Mouse (Mus musculus): ENCODE measurements around the gene Asic2. TPM values are rescaled to one million over a fixed set of nuclear protein-coding genes. Genes with fewer than 3 reads are reported as not detected.
A peak's percentile ranks its signal among the peaks of the same experiment; 100 is the strongest.

Asic2 gene
- polyA plus RNA-seq, 1 experiment from 2014 or later, result 0.28 TPM

GRCm38 (mm10) chr11:81522927-81523326 is 445.3 kb downstream of the Asic2 start:
- Histone ChIP-seq H3K27ac (ENCODE audit: low read depth) (no peak overlapping the region), H3K9me3 (ENCODE audit: low read depth, low read length) (no peaks in the 10 kb centered on the region), H3K4me2 (no peak overlapping the region), H3K4me3 (ENCODE audit: low read depth, low read length) (no peak overlapping the region), H3K4me1 (ENCODE audit: insufficient read depth) (no peaks in the 10 kb centered on the region), H3K36me3 (ENCODE audit: insufficient read depth) (no peaks in the 10 kb centered on the region), H3K9ac (no peak overlapping the region), H3K27me3 (ENCODE audit: insufficient read depth, low read length) (no peaks in the 10 kb centered on the region)
- WGBS, result 85% methylated on average over 1 of the region's 1 CpGs
- no peak for TF ChIP-seq CTCF (IDR thresholded peaks at IDR 0.05; ENCODE audit: low read depth)
- peak; percentile 6 for DNase-seq
- ATAC-seq (ENCODE audit: insufficient read depth), result no peak

GRCm38 (mm10) chr11:81521881-81522280 is 446.4 kb downstream of the Asic2 start:
- Histone ChIP-seq H3K4me3 (ENCODE audit: low read depth, low read length) (no peak overlapping the region), H3K9ac (no peak overlapping the region), H3K36me3 (ENCODE audit: insufficient read depth) (no peaks in the 10 kb centered on the region), H3K27me3 (ENCODE audit: insufficient read depth, low read length) (no peaks in the 10 kb centered on the region), H3K4me1 (ENCODE audit: insufficient read depth) (no peaks in the 10 kb centered on the region), H3K4me2 (no peak overlapping the region), H3K27ac (ENCODE audit: low read depth) (no peak overlapping the region), H3K9me3 (ENCODE audit: low read depth, low read length) (no peaks in the 10 kb centered on the region)
- ATAC-seq (ENCODE audit: insufficient read depth) (no peak), DNase-seq (no peak)
- no peak for TF ChIP-seq CTCF (IDR thresholded peaks at IDR 0.05; ENCODE audit: low read depth)
- WGBS, result 70% methylated on average over 4 of the region's 4 CpGs

- no peaks in the 10 kb centered on the region for H3K4me1 ChIP-seq (ENCODE audit: insufficient read depth)
- 24% methylated on average over 14 of the region's 14 CpGs for WGBS
- DNase-seq (peak; percentile 2), ATAC-seq (ENCODE audit: insufficient read depth) (no peak)
- H3K4me2 ChIP-seq, result no peak overlapping the region
- no peaks in the 10 kb centered on the region for H3K27me3 ChIP-seq (ENCODE audit: insufficient read depth, low read length)
- H3K27ac ChIP-seq (ENCODE audit: low read depth), result no peak overlapping the region
- H3K9me3 ChIP-seq (ENCODE audit: low read depth, low read length), result no peaks in the 10 kb centered on the region
- H3K36me3 ChIP-seq (ENCODE audit: insufficient read depth), result no peaks in the 10 kb centered on the region
- TF ChIP-seq CTCF (IDR thresholded peaks at IDR 0.05; ENCODE audit: low read depth), result no peak
- H3K4me3 ChIP-seq (ENCODE audit: low read depth, low read length), result no peak overlapping the region
- no peak overlapping the region for H3K9ac ChIP-seq
Observed at GRCm38 (mm10) chr11:81518001-81518955, 450.0 kb downstream of the Asic2 start.

- Histone ChIP-seq H3K9me3 (ENCODE audit: low read depth, low read length) (no peaks in the 10 kb centered on the region), H3K4me2 (no peak overlapping the region), H3K4me3 (ENCODE audit: low read depth, low read length) (no peak overlapping the region), H3K36me3 (ENCODE audit: insufficient read depth) (no peaks in the 10 kb centered on the region), H3K27me3 (ENCODE audit: insufficient read depth, low read length) (no peaks in the 10 kb centered on the region), H3K9ac (no peak overlapping the region), H3K4me1 (ENCODE audit: insufficient read depth) (no peaks in the 10 kb centered on the region), H3K27ac (ENCODE audit: low read depth) (no peak overlapping the region)
- no peak for TF ChIP-seq CTCF (IDR thresholded peaks at IDR 0.05; ENCODE audit: low read depth)
- DNase-seq (no peak), ATAC-seq (ENCODE audit: insufficient read depth) (no peak)
- 70% methylated on average over 3 of the region's 3 CpGs for WGBS
Observed at GRCm38 (mm10) chr11:81515754-81516153, 452.5 kb downstream of the Asic2 start.

GRCm38 (mm10) chr11:81512434-81512833 is 455.8 kb downstream of the Asic2 start:
- H3K4me3 ChIP-seq (ENCODE audit: low read depth, low read length), result no peak overlapping the region
- TF ChIP-seq CTCF (IDR thresholded peaks at IDR 0.05; ENCODE audit: low read depth), result no peak
- H3K27me3 ChIP-seq (ENCODE audit: insufficient read depth, low read length), result no peaks in the 10 kb centered on the region
- no peak overlapping the region for H3K9ac ChIP-seq
- H3K9me3 ChIP-seq (ENCODE audit: low read depth, low read length), result no peaks in the 10 kb centered on the region
- H3K27ac ChIP-seq (ENCODE audit: low read depth), result no peak overlapping the region
- H3K36me3 ChIP-seq (ENCODE audit: insufficient read depth), result no peaks in the 10 kb centered on the region
- H3K4me2 ChIP-seq, result no peak overlapping the region
- 80% methylated on average over 10 of the region's 10 CpGs for whole genome bisulfite sequencing
- ATAC-seq (ENCODE audit: insufficient read depth) (no peak), DNase-seq (no peak)
- H3K4me1 ChIP-seq (ENCODE audit: insufficient read depth), result no peaks in the 10 kb centered on the region

GRCm38 (mm10) chr11:81511401-81511800 is 456.9 kb downstream of the Asic2 start:
- no peak for ATAC-seq (ENCODE audit: insufficient read depth)
- WGBS, result 55% methylated on average over 4 of the region's 4 CpGs
- no peaks in the 10 kb centered on the region for H3K9me3 ChIP-seq (ENCODE audit: low read depth, low read length)
- no peak overlapping the region for H3K9ac ChIP-seq
- no peak overlapping the region for H3K4me2 ChIP-seq
- no peak for DNase-seq
- no peak overlapping the region for H3K27ac ChIP-seq (ENCODE audit: low read depth)
- H3K36me3 ChIP-seq (ENCODE audit: insufficient read depth), result no peaks in the 10 kb centered on the region
- no peak overlapping the region for H3K4me3 ChIP-seq (ENCODE audit: low read depth, low read length)
- H3K4me1 ChIP-seq (ENCODE audit: insufficient read depth), result no peaks in the 10 kb centered on the region
- TF ChIP-seq CTCF (IDR thresholded peaks at IDR 0.05; ENCODE audit: low read depth), result no peak
- no peaks in the 10 kb centered on the region for H3K27me3 ChIP-seq (ENCODE audit: insufficient read depth, low read length)

GRCm38 (mm10) chr11:81508385-81509233 is 459.6 kb downstream of the Asic2 start:
- Histone ChIP-seq H3K27me3 (ENCODE audit: insufficient read depth, low read length) (no peaks in the 10 kb centered on the region), H3K9me3 (ENCODE audit: low read depth, low read length) (no peaks in the 10 kb centered on the region), H3K4me3 (ENCODE audit: low read depth, low read length) (no peak overlapping the region), H3K4me1 (ENCODE audit: insufficient read depth) (no peaks in the 10 kb centered on the region), H3K4me2 (no peak overlapping the region), H3K27ac (ENCODE audit: low read depth) (no peak overlapping the region), H3K36me3 (ENCODE audit: insufficient read depth) (no peaks in the 10 kb centered on the region), H3K9ac (no peak overlapping the region)
- TF ChIP-seq CTCF (IDR thresholded peaks at IDR 0.05; ENCODE audit: low read depth), result 0 out of 2 replicates have a peak, but pooled peaks have one; percentile 14
- DNase-seq (peak; percentile 82), ATAC-seq (ENCODE audit: insufficient read depth) (peak; percentile 11; the same call in 1 of the 2 replicates)
- 35% methylated on average over 8 of the region's 8 CpGs for WGBS
